Mouse (Mus musculus) ES-E14 (cell line): ENCODE results near the gene Prkd3. TPM values are rescaled to one million over a fixed set of nuclear protein-coding genes. Genes with fewer than 3 reads are reported as not detected.

Experiments used
- DNase-seq: peaks from one replicate; pipeline ENCODE4 v3.0.0-alpha.2; 2013; ENCODE audit warnings: low read depth, low spot score
- H3K27ac ChIP-seq: 2 replicates; pipeline ENCODE4 v1.5.1; 2012; ENCODE audit warnings: low read depth, mild to moderate bottlenecking, low read length, moderate library complexity, mixed read lengths; ENCODE audit not compliant: poor library complexity, insufficient read depth, severe bottlenecking
- H3K36me3 ChIP-seq: 2 replicates; pipeline ENCODE4 v1.6.1; 2012; ENCODE audit warnings: mild to moderate bottlenecking, low read length, moderate library complexity, mixed read lengths; ENCODE audit not compliant: control insufficient read depth, poor library complexity, insufficient read depth, severe bottlenecking
- H3K4me1 ChIP-seq, 2 experiments: fragments of 150-350 bp in 1 of 2; sonication (generic) in 1 of 2; 2 replicates each; pipeline ENCODE4 v1.6.1; 2012; ENCODE audit warnings: low read length in 2 of 2, mild to moderate bottlenecking in 1 of 2, mixed read lengths in 1 of 2; ENCODE audit not compliant: control insufficient read depth in 2 of 2, insufficient read depth in 2 of 2, poor library complexity in 1 of 2
- H3K4me3 ChIP-seq, 2 experiments: fragments of 150-350 bp in 1 of 2; sonication (generic) in 1 of 2; 2 replicates each; pipeline ENCODE4 v1.5.1; 2012; ENCODE audit warnings: low read length in 2 of 2, low read depth in 1 of 2, mild to moderate bottlenecking in 1 of 2, mixed read lengths in 1 of 2; ENCODE audit not compliant: insufficient read depth in 1 of 2, poor library complexity in 1 of 2, severe bottlenecking in 1 of 2
- H3K9ac ChIP-seq: 2 replicates; pipeline ENCODE4 v1.6.1; 2012; ENCODE audit warnings: low read depth, mild to moderate bottlenecking, low read length, mixed read lengths; ENCODE audit not compliant: poor library complexity, insufficient read depth, severe bottlenecking
- H3K9me3 ChIP-seq: fragments of 150-350 bp; sonication (generic); 2 replicates; pipeline ENCODE4 v1.6.1; 2012; ENCODE audit warnings: low read depth, mild to moderate bottlenecking, low read length; ENCODE audit not compliant: control insufficient read depth, insufficient read depth
- CHD2 ChIP-seq: IDR thresholded peaks from 2 replicates; pipeline ENCODE4 v1.6.1; 2014; ENCODE audit warnings: mild to moderate bottlenecking, low read depth, low read length, inconsistent platforms
- HCFC1 ChIP-seq: IDR thresholded peaks from 2 replicates; pipeline ENCODE4 v1.6.1; 2012; ENCODE audit warnings: low read length, inconsistent platforms, borderline replicate concordance; ENCODE audit not compliant: insufficient read depth
- MAFK ChIP-seq: IDR thresholded peaks from 2 replicates; pipeline ENCODE4 v1.6.1; 2014; ENCODE audit warnings: mild to moderate bottlenecking, low read depth, low read length, inconsistent platforms; ENCODE audit not compliant: insufficient read depth
- ZC3H11A ChIP-seq: IDR thresholded peaks from 2 replicates; pipeline ENCODE4 v1.6.1; 2012; ENCODE audit warnings: low read depth, mild to moderate bottlenecking, inconsistent platforms, low read length, borderline replicate concordance
- ZNF384 ChIP-seq: IDR thresholded peaks from 2 replicates; pipeline ENCODE4 v1.6.1; 2012; ENCODE audit warnings: low read depth, low read length, inconsistent platforms
- in situ Hi-C, 2 experiments: fragments of 600-800 bp; cut with MboI; formaldehyde crosslinking; loops; one replicate each; pipeline ENCODE4 v1.15.1; 2025; ENCODE audit warnings: low sequenced_read_pairs in 2 of 2, inconsistent platforms in 1 of 2; ENCODE audit not compliant: unreplicated experiment in 2 of 2
- total RNA-seq: library from RNA; depleted of rRNA; stranded (reverse); fragments of 300-350 nt; gene quantifications from 2 replicates; pipeline ENCODE4 v1.2.3, GENCODE M21; 2012

The Prkd3 gene
- total RNA-seq, 1 experiment, result 25.7 TPM

GRCm38 (mm10) chr17:78983166-78983565, 37.5 kb downstream of the Prkd3 start:
- H3K36me3 ChIP-seq, result no peaks in the 10 kb centered on the region; the same call in 1 of the 2 replicates
- H3K27ac ChIP-seq, result no peak overlapping the region
- H3K9me3 ChIP-seq, result no peaks in the 10 kb centered on the region
- no peaks in the 10 kb centered on the region for H3K4me1 ChIP-seq
- in situ Hi-C loops, result no loop called here
- no peak overlapping the region for H3K4me3 ChIP-seq
- no peak for DNase-seq
- no peak overlapping the region for H3K9ac ChIP-seq
- TF ChIP-seq MAFK, result no peak
- TF ChIP-seq ZC3H11A, result no peak
- TF ChIP-seq ZNF384, result no peak
- TF ChIP-seq HCFC1, result no peak
- no peak for TF ChIP-seq CHD2

- H3K4me3 ChIP-seq, result no peak overlapping the region
- H3K4me1 ChIP-seq, result no peaks in the 10 kb centered on the region
- peaks cover 2% of the 10 kb centered on the region; the same call in 1 of the 2 replicates for H3K36me3 ChIP-seq
- no peak for DNase-seq
- in situ Hi-C loops, result no loop called here
- H3K9me3 ChIP-seq, result no peaks in the 10 kb centered on the region
- H3K27ac ChIP-seq, result no peak overlapping the region
- no peak overlapping the region for H3K9ac ChIP-seq
- TF ChIP-seq ZC3H11A (no peak), HCFC1 (no peak), ZNF384 (no peak), MAFK (no peak), CHD2 (no peak)
These were observed 52.1 kb downstream of the Prkd3 start for GRCm38 (mm10) chr17:78968500-78968899.

DNA sequence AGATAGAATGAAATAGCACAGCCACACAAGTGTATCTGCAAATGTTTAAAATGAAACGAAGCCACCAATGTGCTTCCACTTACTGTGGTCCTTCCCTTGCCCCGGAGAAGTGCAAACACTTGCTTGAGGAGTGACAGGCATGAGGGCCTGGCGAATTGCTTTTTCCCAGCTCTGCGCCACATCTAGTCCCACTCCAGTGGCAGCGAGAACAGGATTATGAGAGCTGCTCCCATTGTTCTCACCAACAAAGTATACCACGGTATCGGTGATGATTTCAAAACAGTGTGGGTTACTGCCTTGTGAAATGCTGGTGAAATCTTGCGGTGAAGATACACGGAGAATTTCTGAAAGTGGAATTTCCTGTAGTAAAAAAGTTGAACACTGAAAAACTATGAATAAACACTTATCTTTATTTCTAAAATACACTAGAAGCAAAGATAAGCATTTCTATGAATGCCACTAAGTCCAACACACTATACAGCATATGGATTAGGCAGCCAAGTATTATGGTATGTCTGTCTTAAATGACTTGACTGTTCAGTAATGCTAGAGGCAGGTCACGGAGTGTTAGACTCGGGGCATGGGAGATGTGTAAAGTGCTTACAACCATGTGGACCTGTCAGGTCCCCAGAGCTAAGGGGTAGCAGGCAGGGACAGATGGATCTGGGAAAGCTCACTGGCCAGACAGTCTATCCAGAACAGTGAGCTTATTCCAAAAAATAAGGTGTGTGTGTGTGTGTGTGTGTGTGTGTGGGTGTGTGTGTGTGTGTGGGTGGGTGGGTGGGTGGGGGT, 54.3 kb downstream of the Prkd3 start:
- peaks cover 2% of the 10 kb centered on the region; the same call in 1 of the 2 replicates for H3K36me3 ChIP-seq
- in situ Hi-C loops, result no loop called here

GRCm38 (mm10) chr17:78964387-78964786, 56.2 kb downstream of the Prkd3 start:
- in situ Hi-C loops, result no loop called here
- no peak for DNase-seq
- H3K9me3 ChIP-seq, result no peaks in the 10 kb centered on the region
- H3K27ac ChIP-seq, result no peak overlapping the region
- H3K4me3 ChIP-seq, result no peak overlapping the region
- no peak overlapping the region for H3K9ac ChIP-seq
- TF ChIP-seq ZNF384 (no peak), ZC3H11A (no peak), HCFC1 (no peak), MAFK (no peak)
- H3K36me3 ChIP-seq, result no peaks in the 10 kb centered on the region
- no peaks in the 10 kb centered on the region for H3K4me1 ChIP-seq

More for the DNA sequence above, 54.3 kb downstream of the Prkd3 start:
- Histone ChIP-seq H3K9me3 (no peaks in the 10 kb centered on the region), H3K27ac (no peak overlapping the region), H3K9ac (no peak overlapping the region), H3K4me1 (no peaks in the 10 kb centered on the region), H3K4me3 (no peak overlapping the region)
- no peak for DNase-seq
- TF ChIP-seq ZC3H11A (no peak), ZNF384 (no peak), CHD2 (no peak), HCFC1 (no peak), MAFK (no peak)
